Mouse (Mus musculus) liver, adult 2 months (tissue): ENCODE results near the gene Ctnnal1.

Experiments used
- CTCF ChIP-seq: fragments of 200-500 bp; IDR thresholded peaks from 2 replicates; pipeline ENCODE4 v1.5.1; 2011; ENCODE audit warnings: low read depth, low read length, control low read depth
- POLR2A ChIP-seq: fragments of 200-500 bp; IDR thresholded peaks from 2 replicates; pipeline ENCODE4 v1.6.1; 2011; ENCODE audit warnings: low read length, control low read depth; ENCODE audit not compliant: insufficient read depth; ENCODE audit errors: extremely low read depth

- TF ChIP-seq CTCF (no peak), POLR2A (no peak)
Observed at GRCm38 (mm10) chr4:56878971-56879370, 14.0 kb upstream of the Ctnnal1 start.
